Mouse (Mus musculus) olfactory bulb, adult 2 months (tissue): Measurements from ENCODE around the gene Tspan14.

Source experiments
- CTCF ChIP-seq: fragments of 200-500 bp; IDR thresholded peaks from 2 replicates; pipeline ENCODE4 v1.5.1; 2012; ENCODE audit warnings: low read depth, mild to moderate bottlenecking, low read length, moderate library complexity; ENCODE audit not compliant: insufficient read depth
- POLR2A ChIP-seq: fragments of 200-500 bp; IDR thresholded peaks from 2 replicates; pipeline ENCODE4 v1.6.1; 2012; ENCODE audit warnings: mild to moderate bottlenecking, low read depth, low read length, moderate library complexity; ENCODE audit not compliant: insufficient read depth

DNA sequence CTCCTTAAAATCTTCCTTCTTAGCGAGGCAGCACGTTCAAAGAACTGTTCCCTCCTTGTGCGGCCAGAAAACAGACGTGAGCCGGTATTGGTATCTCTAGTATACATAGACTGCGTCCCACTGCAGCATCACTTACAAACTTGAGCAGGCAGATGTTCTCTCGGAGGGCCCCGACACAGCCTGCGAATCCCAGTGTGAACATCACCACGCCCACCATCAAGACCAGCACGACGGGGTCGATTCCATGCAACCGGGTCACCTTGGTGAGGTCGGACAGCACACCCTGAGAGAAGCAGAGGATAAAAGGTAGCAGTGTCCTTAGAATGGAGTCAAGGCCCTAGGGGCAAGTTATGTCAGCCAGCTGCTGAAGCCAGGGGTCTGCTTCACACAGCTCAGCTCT lies 49.9 kb downstream of the Tspan14 start:
- TF ChIP-seq CTCF: no peak
- TF ChIP-seq POLR2A: no peak
